Mouse (Mus musculus): ENCODE data around the gene Vstm2b. TPM values are rescaled to one million over a fixed set of nuclear protein-coding genes. Genes with fewer than 3 reads are reported as not detected.

Gene Vstm2b
- polyA plus RNA-seq (2012; rRNA removed) = 1.8 and 2.8 TPM in 2 replicates

DNA sequence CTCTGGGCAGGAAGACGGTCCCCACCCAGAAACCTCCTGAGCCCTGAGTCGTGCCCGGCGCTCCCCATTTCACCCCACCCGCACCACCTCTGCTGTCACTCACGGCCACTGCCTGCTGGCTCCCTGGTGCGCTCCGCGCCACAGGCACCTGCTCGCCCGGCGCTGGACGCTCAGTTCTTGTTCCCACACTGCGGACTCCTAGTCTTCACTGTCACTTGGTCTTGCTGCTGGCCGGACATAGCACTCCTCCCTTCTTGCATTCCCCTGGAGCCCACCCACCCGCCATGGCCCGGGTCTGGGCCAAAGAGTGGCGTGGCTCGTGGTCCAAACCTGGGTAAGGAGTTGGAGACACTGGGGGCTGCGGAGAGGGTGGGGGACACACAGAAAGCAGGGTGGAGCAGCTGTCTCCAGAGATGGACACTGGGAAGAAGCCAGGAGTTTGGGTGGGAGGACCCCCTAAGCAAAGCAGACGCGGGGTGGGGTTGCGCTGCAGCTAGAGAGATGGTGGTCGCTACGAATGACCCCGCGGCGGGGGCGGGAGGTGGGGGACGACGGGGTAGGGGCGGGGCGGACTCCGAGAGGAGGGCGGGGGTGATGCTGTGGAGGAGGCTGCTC, at the start of gene Vstm2b:
Gene Vstm2b, plus strand, starts transcription at position 233 of the 615 bp plus-strand sequence.
- no peak for DNase-seq (ENCODE audit: low read depth)

GRCm38 (mm10) chr7:40856088-40856625, 42.0 kb upstream of the Vstm2b start:
- DNase-seq (ENCODE audit: low read depth) = no peak

DNA sequence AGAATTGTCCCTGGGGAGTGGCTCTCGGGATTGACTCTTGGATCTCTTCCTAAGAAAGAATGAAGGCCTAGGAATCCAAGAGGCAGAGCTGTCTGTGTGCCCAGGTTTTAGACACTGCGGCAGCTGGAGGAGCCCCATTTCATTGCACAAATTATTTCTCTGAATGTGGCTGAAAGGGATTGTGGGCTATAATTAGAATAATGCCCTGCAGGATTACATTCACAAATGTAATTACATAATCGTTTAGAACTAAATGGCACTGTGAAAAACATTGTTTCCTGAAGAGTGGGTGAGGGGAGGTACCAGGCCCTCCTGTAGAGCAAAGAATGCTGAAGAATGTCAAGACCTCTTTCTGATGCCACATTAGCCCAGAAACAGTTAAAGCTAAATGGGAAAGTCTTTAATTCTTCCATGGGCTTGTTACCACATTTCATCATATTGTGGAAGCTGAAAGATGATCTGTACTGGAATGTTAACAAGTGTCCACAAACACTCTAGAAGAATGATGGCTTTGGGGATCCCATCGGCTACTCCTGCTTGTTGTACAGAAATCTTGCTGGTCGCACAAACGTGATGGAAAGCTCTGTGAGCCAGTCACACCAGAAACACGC, 24.6 kb upstream of the Vstm2b start:
- no peak for DNase-seq (ENCODE audit: low read depth)

DNA sequence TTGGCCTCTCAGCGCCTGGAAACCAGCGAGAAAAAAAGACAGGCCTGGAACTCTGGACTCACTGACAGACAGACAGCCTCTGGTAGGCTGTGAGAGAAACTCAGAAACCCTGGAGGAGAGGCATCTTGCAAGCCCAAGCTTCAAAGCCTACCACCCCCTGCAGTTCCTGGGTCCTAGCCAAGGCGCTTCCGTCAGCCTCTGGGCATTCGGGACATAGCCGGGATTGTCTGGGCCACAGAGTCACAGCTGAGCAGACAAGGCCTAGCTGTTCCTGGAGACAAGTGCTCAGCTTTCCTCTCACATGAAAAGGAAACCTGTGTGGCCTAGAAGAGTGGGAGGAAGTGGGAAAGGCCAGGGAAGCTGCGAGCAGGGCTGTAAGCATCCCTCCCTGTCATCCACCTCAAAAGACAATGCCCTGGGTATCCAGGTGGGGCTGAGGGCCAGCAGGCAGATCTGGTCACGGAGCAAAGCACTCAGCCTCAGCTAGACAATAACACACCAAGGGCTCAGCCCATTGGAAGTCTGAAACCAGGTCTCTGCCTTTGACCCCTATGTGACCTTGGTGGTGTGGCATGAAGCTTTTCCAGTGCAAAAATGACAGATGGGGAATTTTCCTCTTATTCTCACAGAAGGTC, 13.2 kb upstream of the Vstm2b start:
- no peak for DNase-seq (ENCODE audit: low read depth)

GRCm38 (mm10) chr7:40888358-40888757, 9.8 kb upstream of the Vstm2b start:
- no peak for DNase-seq (ENCODE audit: low read depth)

- DNase-seq (ENCODE audit: low read depth) = no peak
These were observed 1.2 kb upstream of the Vstm2b start for GRCm38 (mm10) chr7:40896964-40897363.

DNA sequence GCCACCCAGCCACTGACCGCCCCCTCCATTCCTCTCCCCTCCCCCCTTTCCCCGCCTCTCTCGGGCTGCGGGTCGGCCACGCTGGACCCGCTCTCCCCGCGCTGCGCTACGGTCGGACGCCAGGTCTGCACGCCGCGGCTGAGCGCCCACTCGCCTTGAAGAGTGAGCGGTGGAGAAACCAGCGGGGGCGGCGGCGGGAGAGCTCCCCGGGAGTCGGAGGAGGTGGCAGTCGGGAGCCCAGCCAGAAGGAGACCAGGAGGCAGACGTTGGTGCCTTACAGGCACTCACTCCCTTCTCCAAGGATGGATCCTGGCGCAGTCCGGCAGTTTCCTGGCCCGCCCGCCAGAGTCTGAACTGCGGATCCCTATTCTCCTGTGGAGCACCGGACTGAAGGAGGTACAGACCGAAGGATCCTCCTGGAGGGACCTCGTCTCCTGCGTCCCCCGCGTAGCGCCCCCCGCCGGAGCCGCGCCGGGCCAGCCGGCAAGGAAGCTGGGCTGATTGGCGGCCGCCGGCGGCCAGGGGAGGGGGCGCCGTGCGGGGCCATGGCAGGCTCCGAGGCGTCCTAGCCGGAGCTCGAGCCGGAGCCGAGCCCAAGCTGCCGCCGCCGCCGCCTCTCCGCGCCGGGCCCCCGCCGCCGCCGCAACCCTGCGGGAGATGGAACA, 715 bp downstream of the Vstm2b start:
- DNase-seq (ENCODE audit: low read depth) = no peak

- DNase-seq (ENCODE audit: low read depth) = no peak
These were observed 1.5 kb downstream of the Vstm2b start for GRCm38 (mm10) chr7:40899376-40900265.

DNA sequence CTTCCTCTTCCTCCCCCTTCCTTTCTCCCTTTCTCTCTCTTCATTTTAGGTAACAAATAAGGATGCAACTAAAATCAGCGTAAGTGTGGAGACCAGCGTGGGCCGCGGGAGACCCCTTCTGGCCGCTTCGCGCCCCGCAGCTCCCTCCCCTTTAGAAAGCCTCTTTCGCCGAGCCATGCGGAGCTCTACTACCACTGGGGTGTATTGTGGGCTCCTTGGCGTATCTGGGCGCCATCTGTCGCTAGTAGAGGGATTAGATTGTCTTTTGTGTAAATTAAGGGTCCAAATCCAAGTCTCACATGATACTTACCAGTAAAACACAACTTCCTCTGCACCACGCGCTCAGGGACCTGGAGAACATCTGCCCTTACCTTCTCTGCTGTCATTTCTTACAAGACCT, 3.1 kb downstream of the Vstm2b start:
- no peak for DNase-seq (ENCODE audit: low read depth)

GRCm38 (mm10) chr7:40902506-40902905, 4.4 kb downstream of the Vstm2b start:
- DNase-seq (ENCODE audit: low read depth) = no peak

- no peak for DNase-seq (ENCODE audit: low read depth)
These were observed 8.4 kb downstream of the Vstm2b start for GRCm38 (mm10) chr7:40906484-40906883.

DNA sequence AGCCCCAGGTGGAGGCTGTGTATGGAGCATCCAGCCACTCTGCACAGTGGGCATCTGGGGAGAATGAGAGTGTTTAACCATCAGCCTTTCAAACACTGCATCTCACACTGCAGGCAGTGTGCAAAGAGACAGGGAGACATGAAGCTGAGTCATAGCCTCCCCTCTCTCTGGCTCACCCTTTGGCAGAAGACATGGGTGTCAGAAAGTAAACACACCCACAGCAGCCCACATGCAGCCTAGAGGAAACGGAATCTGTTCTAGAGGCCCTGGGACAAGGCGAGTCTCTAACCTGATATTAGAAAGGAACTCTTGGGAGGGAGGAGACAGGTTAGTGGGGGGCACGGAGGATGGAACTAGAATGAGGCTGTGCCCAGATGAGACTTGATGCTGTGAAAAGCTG, 18.6 kb downstream of the Vstm2b start:
- no peak for DNase-seq (ENCODE audit: low read depth)

- no peak for DNase-seq (ENCODE audit: low read depth)
These were observed 22.0 kb downstream of the Vstm2b start for GRCm38 (mm10) chr7:40920118-40920517.

- DNase-seq (ENCODE audit: low read depth) = no peak
These were observed 23.2 kb downstream of the Vstm2b start for GRCm38 (mm10) chr7:40921281-40921680.

DNA sequence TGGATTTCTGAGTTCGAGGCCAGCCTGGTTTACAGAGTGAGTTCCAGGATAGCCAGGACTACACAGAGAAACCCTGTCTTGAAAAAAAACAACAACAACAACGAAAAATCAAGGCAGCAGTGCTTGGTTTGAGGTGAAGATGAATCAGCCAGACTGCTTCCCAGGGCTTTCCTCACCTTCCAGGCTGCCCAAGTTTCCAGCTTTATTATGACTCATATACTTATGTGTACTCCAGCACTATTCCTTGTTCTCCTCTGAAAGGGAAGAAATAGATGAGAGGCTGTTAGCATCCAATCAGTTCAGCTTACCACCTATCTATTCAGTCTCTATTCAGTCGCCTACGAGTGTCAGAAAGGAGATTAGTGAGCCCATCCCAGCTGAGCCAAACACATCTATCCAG, 24.7 kb downstream of the Vstm2b start:
- no peak for DNase-seq (ENCODE audit: low read depth)

- DNase-seq (ENCODE audit: low read depth) = no peak
These were observed 30.3 kb downstream of the Vstm2b start for GRCm38 (mm10) chr7:40928391-40928790.

DNA sequence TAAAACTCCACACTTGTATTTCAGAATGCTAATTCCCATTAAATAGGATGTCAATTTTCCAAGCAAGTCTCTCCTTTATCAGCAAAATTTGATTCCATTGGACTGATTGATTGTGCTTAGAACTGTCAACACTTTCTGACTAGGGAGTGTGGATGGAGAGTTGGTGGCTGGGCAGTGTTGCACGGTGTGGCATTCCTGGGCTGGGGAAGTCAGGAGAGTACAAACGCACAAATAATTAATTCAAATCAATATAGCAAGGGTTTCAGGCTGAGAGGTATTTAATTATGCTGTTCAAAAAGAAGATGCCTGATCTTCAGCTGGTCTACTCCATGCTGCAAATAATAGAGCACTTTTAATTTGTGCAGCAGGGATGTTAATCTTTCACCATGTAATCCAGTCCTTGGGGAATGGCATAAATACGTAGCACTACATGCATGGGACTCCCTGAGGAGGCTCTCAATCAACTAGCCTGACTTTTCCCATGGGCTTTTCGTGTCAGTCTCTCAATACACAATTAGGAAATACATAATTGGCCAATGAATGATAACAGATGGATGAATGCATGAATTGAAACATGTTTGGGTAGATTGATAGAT, 38.6 kb downstream of the Vstm2b start:
- DNase-seq (ENCODE audit: low read depth) = no peak

DNA sequence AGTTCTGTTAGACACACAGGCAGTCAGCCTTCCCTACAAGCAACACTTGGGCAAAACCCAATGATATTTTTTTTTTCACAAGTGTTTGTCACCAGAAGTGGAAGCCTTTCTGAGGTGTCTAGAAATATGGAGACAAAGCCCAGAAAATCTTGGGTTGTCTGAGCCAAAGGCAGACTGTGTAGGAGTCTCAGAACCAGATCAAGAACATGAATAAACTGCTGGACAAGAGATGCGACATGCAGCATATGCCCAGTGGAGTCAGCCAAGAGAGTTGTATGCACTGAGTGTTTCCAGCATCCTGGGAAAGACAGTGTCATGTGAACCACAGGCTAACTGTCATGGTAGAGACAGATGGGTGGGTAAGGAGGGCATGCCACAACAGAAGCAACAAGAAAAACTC, 41.2 kb downstream of the Vstm2b start:
- no peak for DNase-seq (ENCODE audit: low read depth)

DNA sequence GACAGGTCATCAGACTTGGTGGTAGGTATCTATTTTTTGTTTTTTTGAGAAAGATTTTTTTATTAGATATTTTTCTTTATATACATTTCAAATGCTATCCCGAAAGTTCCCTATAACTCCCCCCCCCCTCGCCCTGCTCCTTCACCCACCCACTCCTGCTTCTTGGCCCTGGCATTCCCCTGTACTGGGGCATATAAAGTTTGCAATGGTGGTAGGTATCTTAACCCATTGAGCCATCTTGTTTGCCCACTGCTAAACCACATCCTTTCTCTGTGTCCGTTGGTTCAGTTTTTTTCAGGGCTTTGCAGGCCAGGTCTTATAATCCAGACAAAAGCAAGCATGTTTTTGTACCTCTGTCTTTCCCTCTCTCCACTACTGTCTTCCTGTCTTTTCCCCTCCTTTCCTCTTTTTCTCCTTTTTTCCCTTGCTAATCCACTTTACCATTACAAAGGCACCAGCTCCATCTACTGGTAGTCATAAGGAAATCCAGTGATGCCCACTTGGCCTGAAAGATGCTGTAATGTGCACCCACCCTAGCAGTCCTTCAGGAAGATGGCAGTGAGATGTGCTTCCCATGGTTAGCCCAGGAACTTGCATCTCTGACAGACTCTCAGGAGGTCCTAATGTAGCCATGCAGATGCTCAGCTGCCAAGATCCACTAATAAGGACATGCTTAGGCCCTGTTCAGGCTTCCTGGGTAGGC, 44.3 kb downstream of the Vstm2b start:
- DNase-seq (ENCODE audit: low read depth) = no peak

Data from gonadal fat pad, adult 2 months (tissue).